Mouse (Mus musculus) limb, embryonic 14.5 days (tissue): ENCODE results near the gene Ppp1r27. TPM values are rescaled to one million over a fixed set of nuclear protein-coding genes. Genes with fewer than 3 reads are reported as not detected.

Experiments used
- ATAC-seq: fragments of 200-750 bp; cut with Nextera tagmentation; 2 replicates; pipeline ENCODE4 v1.8.0; 2017; ENCODE audit warnings: low read depth, moderate number of reproducible peaks, moderate TSS enrichment; ENCODE audit not compliant: low FRiP score
- DNase-seq: peaks from one replicate; pipeline ENCODE4 v3.0.0-alpha.2; 2015; ENCODE audit warnings: low spot score
- H3K27ac ChIP-seq: fragments of 300-500 bp; sonication (generic); replicated peaks from 2 replicates; pipeline ENCODE4 v1.5.1; 2014; ENCODE audit warnings: low read depth, mild to moderate bottlenecking, low read length, moderate library complexity, mixed read lengths
- H3K27me3 ChIP-seq: fragments of 300-500 bp; sonication (generic); 2 replicates; pipeline ENCODE4 v1.6.1; 2014; ENCODE audit warnings: low read length, mixed read lengths; ENCODE audit not compliant: control insufficient read depth, insufficient read depth
- H3K36me3 ChIP-seq: fragments of 300-500 bp; sonication (generic); 2 replicates; pipeline ENCODE4 v1.6.1; 2014; ENCODE audit warnings: mild to moderate bottlenecking, low read length, moderate library complexity, mixed read lengths; ENCODE audit not compliant: control insufficient read depth, insufficient read depth
- H3K4me1 ChIP-seq: fragments of 300-500 bp; sonication (generic); 2 replicates; pipeline ENCODE4 v1.6.1; 2014; ENCODE audit warnings: antibody characterized with exemption, low read length, mixed read lengths; ENCODE audit not compliant: control insufficient read depth, insufficient read depth
- H3K4me2 ChIP-seq: fragments of 300-500 bp; sonication (generic); replicated peaks from 2 replicates; pipeline ENCODE4 v1.6.1; 2014; ENCODE audit warnings: low read depth, mild to moderate bottlenecking, low read length, moderate library complexity; ENCODE audit not compliant: severe bottlenecking
- H3K4me3 ChIP-seq: fragments of 300-500 bp; sonication (generic); replicated peaks from 2 replicates; pipeline ENCODE4 v1.5.1; 2014; ENCODE audit warnings: low read length
- H3K9ac ChIP-seq: fragments of 300-500 bp; sonication (generic); 2 replicates; pipeline ENCODE4 v1.6.1; 2014; ENCODE audit warnings: mild to moderate bottlenecking, low read depth, low read length, moderate library complexity; ENCODE audit not compliant: severe bottlenecking
- H3K9me3 ChIP-seq: fragments of 300-500 bp; sonication (generic); 2 replicates; pipeline ENCODE4 v1.6.1; 2016; ENCODE audit warnings: low read length; ENCODE audit not compliant: control insufficient read depth
- POLR2A ChIP-seq: fragments of 200-500 bp; IDR thresholded peaks from 2 replicates; pipeline ENCODE4 v1.8.0; 2012; ENCODE audit warnings: inconsistent platforms, mild to moderate bottlenecking, moderate library complexity, borderline replicate concordance; ENCODE audit not compliant: insufficient read depth, insufficient read length; ENCODE audit errors: extremely low read depth
- WGBS: fragments of 180-500 bp; shearing (Covaris S2); extraction: QIAGEN DNeasy Blood & Tissue Kit; methylation state at CpG from one replicate; pipeline ENCODE4 v1.1.7; 2014; 5-methylcytosine and 5-hydroxymethylcytosine counted together
- polyA plus RNA-seq, 2 experiments: library from polyadenylated mRNA; depleted of rRNA in 1 of 2; stranded (reverse) in 1 of 2; unstranded in 1 of 2; fragments of >200 nt; fragmentation: Nextera tagmentation in 1 of 2; extraction: Ambion mirVana in 1 of 2; gene quantifications; 2 replicates each; pipeline versions ENCODE4 v1.2.1 to v1.2.3; 2012 to 2014

Ppp1r27 gene
- polyA plus RNA-seq, 2 experiments: 3.3 to 3.7 TPM

DNA sequence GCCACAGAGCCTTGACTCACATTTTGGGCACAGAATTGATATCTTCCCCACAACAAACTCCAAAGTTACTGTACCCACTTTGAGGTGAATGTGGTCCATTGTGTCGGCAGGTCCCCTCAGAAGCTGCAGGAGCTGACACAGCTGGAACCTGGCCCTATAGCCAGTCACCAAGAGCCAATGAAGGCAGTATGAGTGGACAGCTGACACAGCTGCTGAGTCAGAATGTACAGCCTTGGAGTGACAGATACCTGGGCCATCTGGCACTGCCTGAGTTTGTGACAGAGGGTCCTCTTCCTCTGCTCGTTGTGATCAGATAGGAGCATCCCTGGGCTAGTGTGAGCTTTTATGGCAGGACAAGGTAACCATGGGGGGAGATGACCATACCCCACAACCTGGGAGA, 4.3 kb upstream of the Ppp1r27 start:
- H3K9ac ChIP-seq: no peak overlapping the region
- no peak for ATAC-seq
- TF ChIP-seq POLR2A: no peak

DNA sequence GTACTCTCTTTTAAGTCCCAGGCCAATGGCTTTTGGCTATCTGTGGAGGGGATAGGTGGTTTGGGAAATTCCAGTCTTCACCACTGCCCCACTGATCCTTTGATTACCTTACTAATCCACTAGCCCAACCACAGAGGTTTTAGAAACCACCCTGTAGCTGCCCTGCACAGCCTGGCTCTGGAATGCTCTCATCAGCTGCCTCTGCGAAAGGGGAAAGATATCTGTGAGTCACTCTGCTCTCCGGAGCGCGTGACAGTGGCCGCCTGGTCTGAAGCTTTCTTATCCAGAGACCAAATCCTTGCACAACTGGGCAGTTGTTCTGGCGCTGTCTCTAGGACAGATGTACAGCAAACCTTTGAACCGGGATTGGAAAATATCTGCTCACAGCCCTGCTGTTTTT, 3.9 kb upstream of the Ppp1r27 start:
- no peaks in the 10 kb centered on the region for H3K27me3 ChIP-seq
- no peak overlapping the region for H3K9ac ChIP-seq
- WGBS: 63% methylated on average over 7 of the region's 7 CpGs

More for the DNA sequence above, 4.3 kb upstream of the Ppp1r27 start:
- peaks cover 15% of the 10 kb centered on the region for H3K36me3 ChIP-seq
- 81% methylated on average over 2 of the region's 2 CpGs for WGBS
- DNase-seq: no peak
- H3K4me3 ChIP-seq: no peak overlapping the region
- H3K4me1 ChIP-seq: peaks cover under 1% of the 10 kb centered on the region
- H3K4me2 ChIP-seq: no peak overlapping the region
- no peaks in the 10 kb centered on the region for H3K9me3 ChIP-seq
- H3K27me3 ChIP-seq: no peaks in the 10 kb centered on the region
- no peak overlapping the region for H3K27ac ChIP-seq

DNA sequence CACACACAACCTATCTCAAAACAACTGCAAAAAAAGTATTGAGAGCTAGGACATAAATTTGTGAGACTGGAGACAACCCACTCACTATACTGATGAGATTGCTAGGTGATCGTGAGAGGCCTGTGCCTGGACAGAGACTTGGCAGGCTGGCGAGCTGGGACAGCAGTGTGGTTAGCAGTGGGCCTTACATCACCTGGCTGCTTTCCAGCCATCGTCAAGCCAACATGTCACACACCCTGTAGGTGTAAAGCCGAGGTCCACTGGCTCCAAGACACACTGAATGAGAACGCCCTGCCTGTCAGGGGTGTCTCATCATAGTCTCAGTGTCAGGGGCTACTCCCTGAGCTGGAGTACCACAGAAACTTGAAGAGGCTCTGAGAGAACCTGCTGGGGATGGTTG, 1.8 kb upstream of the Ppp1r27 start:
- no peak overlapping the region for H3K4me2 ChIP-seq
- H3K4me1 ChIP-seq: peaks cover 12% of the 10 kb centered on the region
- H3K9me3 ChIP-seq: no peaks in the 10 kb centered on the region
- H3K36me3 ChIP-seq: no peaks in the 10 kb centered on the region
- no peaks in the 10 kb centered on the region for H3K27me3 ChIP-seq
- DNase-seq (no peak), ATAC-seq (no peak)
- 76% methylated on average over 5 of the region's 5 CpGs for WGBS
- no peak overlapping the region for H3K4me3 ChIP-seq
- no peak overlapping the region for H3K9ac ChIP-seq
- H3K27ac ChIP-seq: no peak overlapping the region
- TF ChIP-seq POLR2A: no peak

More for the DNA sequence above, 3.9 kb upstream of the Ppp1r27 start:
- Histone ChIP-seq H3K27ac (no peak overlapping the region), H3K4me3 (no peak overlapping the region), H3K4me2 (no peak overlapping the region), H3K9me3 (no peaks in the 10 kb centered on the region), H3K36me3 (peaks cover 11% of the 10 kb centered on the region), H3K4me1 (peaks cover 4% of the 10 kb centered on the region)
- no peak for TF ChIP-seq POLR2A
- no peak for DNase-seq
- no peak for ATAC-seq

GRCm38 (mm10) chr11:120549986-120550809, 734 bp downstream of the Ppp1r27 start:
- Histone ChIP-seq H3K9me3 (no peaks in the 10 kb centered on the region), H3K4me3 (peak overlapping the region; percentile 98), H3K4me1 (peaks cover 12% of the 10 kb centered on the region), H3K27me3 (no peaks in the 10 kb centered on the region), H3K36me3 (0 out of 2 replicates have a peak, but pooled peaks cover under 1% of the 10 kb centered on the region), H3K9ac (peak overlapping the region; percentile 98), H3K27ac (peak overlapping the region; percentile 90; the same call in 1 of the 2 replicates), H3K4me2 (peak overlapping the region; percentile 67)
- 0 out of 2 replicates have a peak, but pooled peaks have one; percentile 3 for TF ChIP-seq POLR2A
- ATAC-seq: no peak
- WGBS: 55% methylated on average over 11 of the region's 11 CpGs
- no peak for DNase-seq

DNA sequence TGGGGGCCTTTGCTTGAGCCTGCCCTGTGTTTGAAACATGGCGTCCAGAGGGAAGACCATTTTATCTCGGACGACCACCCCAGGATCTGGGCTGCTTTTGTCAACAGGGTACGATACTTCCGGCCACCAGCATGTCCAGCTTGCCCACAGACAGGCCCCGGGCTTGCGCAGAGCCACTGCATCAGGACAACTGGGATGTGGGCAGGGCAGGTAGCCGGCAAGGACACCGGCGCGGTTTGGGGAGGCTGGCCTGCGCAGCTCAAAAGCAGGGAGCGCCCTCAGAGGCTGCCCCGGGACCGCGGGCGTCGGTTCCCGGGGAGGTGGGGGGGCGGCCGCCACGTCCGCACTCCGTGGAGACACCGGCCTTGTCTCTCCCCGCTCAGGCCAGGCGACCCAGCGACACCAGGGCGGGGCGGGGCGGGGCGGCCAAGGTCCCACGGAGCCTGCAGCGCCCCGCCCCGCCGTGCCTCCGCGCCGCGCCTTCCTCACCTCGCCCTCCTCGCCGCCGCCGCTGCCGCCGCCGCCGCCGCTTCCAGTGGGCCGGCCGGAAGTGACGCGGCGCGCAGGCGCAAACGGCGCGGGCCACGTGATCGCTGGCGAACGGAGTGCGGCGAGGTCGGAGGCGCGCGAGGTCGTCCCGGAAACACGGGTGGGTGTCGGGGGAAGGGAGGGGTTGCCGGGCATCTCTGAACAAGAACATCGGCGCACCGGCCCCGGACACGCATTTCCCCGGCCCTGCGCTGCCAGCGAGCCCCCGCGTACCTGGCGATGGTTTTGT, 1.6 kb downstream of the Ppp1r27 start, which contains the start of gene Mcrip1:
Mcrip1 (minus strand) TSS at position 560 of the 778 bp plus-strand sequence.
- Histone ChIP-seq H3K4me2 (peak within 1 kb of the TSS; percentile 67), H3K36me3 (peaks cover 9% of the 10 kb centered on the region), H3K4me1 (peaks cover 12% of the 10 kb centered on the region), H3K27ac (peak within 1 kb of the TSS; percentile 90), H3K27me3 (no peaks in the 10 kb centered on the region), H3K4me3 (peak within 1 kb of the TSS; percentile 98), H3K9ac (peak within 1 kb of the TSS; percentile 98), H3K9me3 (no peaks in the 10 kb centered on the region)
- DNase-seq (peak; percentile 85), ATAC-seq (peak; percentile 91)
- under 1% methylated on average over 63 of the region's 87 CpGs for WGBS
- TF ChIP-seq POLR2A: 0 out of 2 replicates have a peak, but pooled peaks have one; percentile 38
